Mouse (Mus musculus) embryo, embryonic 11 days (tissue): ENCODE measurements at regions not wholly inside any gene's neighbourhood (a gene's known extent, or its start where the extent isn't known, plus 50 kb on each side); places are given as distances from the start of the nearest gene placed in this dataset.

ENCODE experiments used
- DNase-seq: peaks from one replicate; pipeline ENCODE4 v3.0.0-alpha.2; 2015

- no peak for DNase-seq
These were observed 362.0 kb downstream of the Fat4 start for GRCm38 (mm10) chr3:39248712-39249111.

- DNase-seq = peak; percentile 14
These were observed 362.6 kb downstream of the Fat4 start for GRCm38 (mm10) chr3:39249224-39249892.

- DNase-seq = no peak
These were observed 366.3 kb downstream of the Fat4 start for GRCm38 (mm10) chr3:39253076-39253475.

- DNase-seq = no peak
These were observed 378.1 kb downstream of the Fat4 start for GRCm38 (mm10) chr3:39264671-39265430.

GRCm38 (mm10) chr3:39265606-39266005 lies 378.9 kb downstream of the Fat4 start:
- DNase-seq = no peak

- DNase-seq = no peak
These were observed 382.6 kb downstream of the Fat4 start for GRCm38 (mm10) chr3:39269388-39269787.

GRCm38 (mm10) chr3:39272616-39273015 lies 385.9 kb downstream of the Fat4 start:
- DNase-seq = no peak

GRCm38 (mm10) chr3:39276897-39277296 lies 390.2 kb downstream of the Fat4 start:
- DNase-seq = no peak

- no peak for DNase-seq
These were observed 390.6 kb downstream of the Fat4 start for GRCm38 (mm10) chr3:39277310-39277709.

GRCm38 (mm10) chr3:39295255-39295654 lies 408.5 kb downstream of the Fat4 start:
- no peak for DNase-seq

GRCm38 (mm10) chr3:39296257-39296656 lies 409.5 kb downstream of the Fat4 start:
- DNase-seq = no peak

- DNase-seq = no peak
These were observed 422.7 kb downstream of the Fat4 start for GRCm38 (mm10) chr3:39309487-39309886.

GRCm38 (mm10) chr3:39313563-39313962 lies 426.8 kb downstream of the Fat4 start:
- no peak for DNase-seq

- no peak for DNase-seq
These were observed 434.1 kb downstream of the Fat4 start for GRCm38 (mm10) chr3:39320851-39321250.

GRCm38 (mm10) chr3:39322225-39322624 lies 435.5 kb downstream of the Fat4 start:
- DNase-seq = peak; percentile 63

GRCm38 (mm10) chr3:39335612-39336230 lies 449.0 kb downstream of the Fat4 start:
- DNase-seq = no peak

GRCm38 (mm10) chr3:39341161-39341687 lies 454.5 kb downstream of the Fat4 start:
- no peak for DNase-seq

GRCm38 (mm10) chr3:39344078-39344477 lies 457.3 kb downstream of the Fat4 start:
- no peak for DNase-seq

- no peak for DNase-seq
These were observed 460.8 kb downstream of the Fat4 start for GRCm38 (mm10) chr3:39347578-39347977.

- DNase-seq = no peak
These were observed 470.3 kb downstream of the Fat4 start for GRCm38 (mm10) chr3:39357012-39357411.

- peak; percentile 21 for DNase-seq
These were observed 473.5 kb downstream of the Fat4 start for GRCm38 (mm10) chr3:39360278-39360677.

GRCm38 (mm10) chr3:39370926-39371325 lies 484.2 kb downstream of the Fat4 start:
- DNase-seq = no peak

- no peak for DNase-seq
These were observed 485.7 kb downstream of the Fat4 start for GRCm38 (mm10) chr3:39372426-39372950.
